Mouse (Mus musculus) erythroid progenitor cell, adult 5-6 weeks (primary cell): ENCODE measurements around the gene Ptchd4. TPM values are rescaled to one million over a fixed set of nuclear protein-coding genes. Genes with fewer than 3 reads are reported as not detected.

Experiments
- ATAC-seq: replicated peaks from 2 replicates; pipeline ENCODE4 v1.8.0; 2016; ENCODE audit warnings: moderate number of reproducible peaks, mild to moderate bottlenecking, moderate TSS enrichment, inconsistent platforms; ENCODE audit not compliant: poor library complexity, low FRiP score, severe bottlenecking
- total RNA-seq, 2 experiments: library from RNA; stranded (forward) in 1 of 2; stranded (reverse) in 1 of 2; fragments of 150-400 nt in 1 of 2; fragments of 186-747, 209-891 nt in 1 of 2; gene quantifications; 2 replicates each; pipeline versions ENCODE4 v1.2.3 to v1.2.4; 2015 to 2017; ENCODE audit warnings: low replicate concordance in 2 of 2

Gene Ptchd4
- total RNA-seq, 2 experiments from 2014 or later: not detected

DNA sequence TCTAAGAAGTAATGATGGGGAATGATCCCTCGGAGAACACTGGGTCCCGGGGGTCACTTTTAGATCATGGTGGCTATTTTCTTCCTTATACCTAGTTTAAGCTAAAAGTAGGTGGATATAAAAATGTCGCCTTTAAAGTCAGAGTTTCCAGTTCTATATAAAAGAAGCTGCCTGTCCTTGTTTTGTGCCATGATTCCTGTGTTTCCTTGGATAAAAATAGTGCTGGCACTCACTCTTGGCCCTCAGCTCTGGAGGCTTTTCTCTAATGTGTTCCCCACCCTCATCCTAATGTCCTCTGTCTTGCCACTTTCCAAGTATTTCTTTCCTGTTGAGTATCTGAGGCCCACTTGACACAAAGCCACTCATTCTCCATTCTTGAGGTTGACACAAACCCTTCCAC is 79.6 kb downstream of the Ptchd4 start:
- no peak for ATAC-seq

DNA sequence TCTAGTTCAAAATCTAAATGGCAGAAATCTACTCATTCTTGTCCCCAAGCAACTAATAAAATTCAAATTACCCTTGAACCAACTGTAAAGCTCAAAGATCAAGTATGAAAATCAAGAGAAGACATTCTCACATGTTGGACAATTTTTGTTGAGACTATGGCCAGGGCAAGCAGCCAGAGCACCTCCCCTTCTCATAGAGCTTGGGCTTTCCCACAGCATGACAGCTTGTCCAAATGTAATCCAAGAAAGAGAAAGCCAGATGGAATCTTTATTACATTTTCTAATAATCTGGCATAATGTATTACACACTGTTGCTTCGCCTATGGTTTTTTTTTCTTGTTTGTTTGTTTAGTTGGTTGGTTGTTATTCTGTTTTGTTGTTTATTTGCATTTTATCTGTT is 102.7 kb downstream of the Ptchd4 start:
- no peak for ATAC-seq

GRCm38 (mm10) chr17:42427961-42428360 is 112.2 kb downstream of the Ptchd4 start:
- ATAC-seq: no peak

DNA sequence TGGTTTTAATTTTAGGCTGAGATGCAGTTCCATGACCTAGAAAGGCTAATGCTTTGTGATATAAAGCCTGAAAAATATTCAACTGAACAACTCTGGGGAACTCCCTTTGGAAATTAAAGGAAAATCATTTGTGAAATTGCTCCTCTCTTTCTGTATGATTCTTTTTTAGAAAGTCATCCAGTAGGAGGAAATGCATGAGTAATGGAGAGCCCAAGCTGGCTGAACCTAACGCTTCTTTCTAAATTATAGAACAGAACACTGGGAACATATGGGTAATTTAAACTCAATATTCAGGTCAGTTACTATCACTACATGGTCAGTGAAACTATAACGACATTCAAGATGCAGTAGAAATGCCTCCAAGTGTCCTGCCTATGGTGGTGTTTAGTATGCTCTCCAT is 114.6 kb downstream of the Ptchd4 start:
- ATAC-seq: no peak

GRCm38 (mm10) chr17:42452235-42452634 is 136.5 kb downstream of the Ptchd4 start:
- no peak for ATAC-seq

DNA sequence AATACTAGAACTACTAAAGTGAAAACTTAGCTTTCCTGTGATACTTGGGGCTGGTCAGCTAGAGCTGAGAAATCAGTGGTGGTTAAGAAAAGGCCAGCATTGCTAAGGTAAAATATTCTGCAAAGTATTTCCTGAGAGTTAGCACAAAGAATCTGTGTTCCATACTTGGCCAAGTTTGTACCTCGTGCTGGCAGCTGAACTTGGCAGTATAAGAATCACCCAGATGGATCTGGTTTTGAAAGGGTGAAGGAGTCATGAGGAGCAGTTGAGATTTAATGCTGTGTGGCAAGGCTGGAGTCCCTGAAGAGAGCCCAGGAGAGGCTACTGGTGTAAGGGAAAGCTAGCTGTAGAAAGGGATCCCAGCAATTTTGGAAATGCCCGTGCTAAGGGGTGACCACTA is 140.7 kb downstream of the Ptchd4 start:
- no peak for ATAC-seq

DNA sequence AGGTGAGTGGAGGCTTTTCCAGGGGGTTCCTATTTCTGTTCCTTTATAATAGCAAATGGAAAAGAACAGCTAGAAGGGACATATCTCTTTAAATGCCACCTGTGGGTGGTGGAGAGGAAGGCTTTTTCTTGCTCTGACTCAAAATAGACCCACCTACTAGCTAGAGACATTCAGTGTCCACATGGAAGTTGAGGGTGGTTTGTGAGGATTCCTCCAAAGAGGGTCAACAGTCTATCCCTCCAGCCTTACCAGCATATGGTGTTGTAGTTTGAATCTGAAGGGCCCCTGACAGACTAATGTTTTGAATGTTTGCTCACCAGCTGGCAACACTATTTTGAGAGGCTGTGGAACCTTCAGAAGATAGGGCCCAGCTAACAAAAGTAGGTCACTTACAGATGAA is 147.0 kb downstream of the Ptchd4 start:
- ATAC-seq: no peak

DNA sequence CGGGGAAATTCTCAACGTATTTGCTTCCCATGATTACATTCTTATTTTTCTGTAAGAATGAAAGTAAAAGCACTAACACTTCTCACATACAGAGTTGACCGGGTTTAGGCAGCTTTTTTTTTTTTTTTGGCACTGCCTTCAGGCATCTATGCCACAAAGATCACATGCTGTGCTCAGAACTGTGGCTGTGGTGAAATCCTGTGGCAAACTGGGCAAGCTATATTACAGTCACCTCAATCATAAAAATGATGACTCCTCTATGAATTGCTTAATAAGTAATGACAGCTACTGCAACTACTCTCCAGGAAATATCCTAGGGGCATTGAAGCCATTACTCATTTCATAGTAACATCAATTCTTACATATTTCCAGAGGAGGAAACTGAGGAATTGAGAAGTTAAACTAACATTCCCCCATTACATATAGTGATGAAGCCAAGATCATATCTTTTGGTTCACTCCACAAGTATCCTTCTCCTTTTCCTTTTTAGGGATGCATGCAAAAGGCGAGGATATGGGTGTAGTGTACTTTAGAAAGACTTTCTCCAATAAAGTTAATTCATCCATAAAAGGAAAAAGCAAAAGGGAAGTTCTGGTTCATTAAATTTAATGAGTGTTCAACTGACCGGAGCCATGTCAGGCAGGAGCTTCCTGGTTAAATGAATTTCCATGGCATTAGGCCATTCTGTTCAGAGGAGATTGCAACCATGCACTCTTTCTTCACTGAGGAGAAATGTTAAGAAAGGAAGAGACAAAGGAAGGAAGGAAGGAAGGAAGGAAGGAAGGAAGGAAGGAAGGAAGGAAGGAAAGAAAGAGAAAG is 164.6 kb downstream of the Ptchd4 start:
- no peak for ATAC-seq

DNA sequence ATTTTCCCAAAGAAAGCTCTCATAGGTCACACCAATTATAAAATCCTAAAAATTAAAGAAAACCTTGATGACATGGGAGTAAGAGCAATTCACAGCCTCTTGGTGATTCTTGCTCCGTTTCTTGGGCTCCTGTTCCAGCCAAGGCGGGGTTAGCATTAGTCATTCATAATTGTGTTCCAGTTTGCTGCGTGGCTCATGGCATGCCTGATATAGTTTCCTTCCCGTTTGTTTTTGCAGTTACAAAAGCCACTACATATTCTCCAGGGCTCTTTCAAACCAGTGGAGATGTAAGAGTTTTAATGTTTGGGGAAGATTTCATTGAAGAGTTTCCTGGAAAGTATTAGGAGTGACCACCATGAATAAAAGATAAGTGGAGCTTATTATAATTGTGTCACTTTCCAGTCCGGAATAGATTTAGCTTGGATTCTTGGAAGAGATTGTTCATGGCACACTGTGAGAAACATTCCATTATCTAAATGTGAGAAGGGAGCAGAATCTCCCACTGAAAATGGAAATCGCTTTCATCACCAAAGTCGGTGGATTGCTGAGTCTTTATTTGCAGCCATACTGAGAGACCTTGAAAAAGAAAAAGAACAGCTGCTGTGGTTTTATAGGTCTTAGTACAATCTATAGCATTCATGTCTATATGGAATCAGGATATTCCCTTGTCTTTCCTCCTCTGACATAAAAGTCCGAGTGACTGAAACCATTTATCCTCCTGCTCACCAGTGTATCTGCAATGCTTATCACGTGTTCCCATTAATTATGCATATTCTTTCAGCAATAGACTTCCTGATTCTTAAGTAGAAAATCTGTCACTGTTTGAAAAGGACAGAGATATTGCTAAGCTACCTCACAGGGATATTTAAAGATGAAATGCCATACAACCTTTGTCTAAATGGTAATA is 193.9 kb downstream of the Ptchd4 start:
- no peak for ATAC-seq

GRCm38 (mm10) chr17:42530147-42530546 is 214.4 kb downstream of the Ptchd4 start:
- no peak for ATAC-seq

GRCm38 (mm10) chr17:42549578-42549977 is 233.8 kb downstream of the Ptchd4 start:
- ATAC-seq: no peak
